In the genomic region with DNA sequence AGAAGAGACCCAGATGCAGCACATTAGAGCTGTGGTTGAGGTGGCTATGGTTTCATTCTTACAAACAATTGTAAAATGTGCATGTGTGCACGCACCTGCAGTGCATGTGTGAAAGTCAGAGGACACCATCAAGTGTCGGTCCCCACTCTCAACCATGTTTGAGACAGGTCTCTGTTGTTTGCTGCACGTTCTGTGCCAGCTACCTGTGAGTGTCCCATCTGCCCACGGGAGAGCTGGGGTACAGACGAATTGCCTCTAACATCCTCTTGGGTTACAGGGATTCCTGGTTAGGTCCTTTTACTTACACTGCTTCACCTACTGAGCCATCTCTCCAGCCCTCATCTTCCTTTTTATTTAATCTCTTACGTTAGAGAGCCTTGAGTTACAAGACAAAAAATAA, we compare ENCODE assay signal across 17 mouse cellular contexts.
A peak's percentile ranks its signal among the peaks of the same experiment; 100 is the strongest.
DNase-seq lines count a peak whose midpoint lies in the region; ATAC-seq lines count a peak whose summit lies in the region.
"Had no signal": no experiment of that assay in that cellular context is flagged by ENCODE, and none has a peak within 500 bp of the region (broad histone marks: within the 10 kb centered on the region; RNA-seq: fewer than 3 reads in every experiment).

No protein-coding gene starts in this region.

- no peaks in the 10 kb centered on the region for H3K9me3 ChIP-seq in heart, embryonic 10.5 days
- 0 out of 2 replicates have a peak, but pooled peaks cover 3% of the 10 kb centered on the region for H3K9me3 ChIP-seq in heart, embryonic 12.5 days (replicated peaks)
- H3K9me3 ChIP-seq: embryonic facial prominence, embryonic 10.5 days; forebrain, embryonic 13.5 days; G1E; heart, embryonic 13.5 days; hindbrain, embryonic 15.5 days had no signal

- no peak overlapping the region for H3K27ac ChIP-seq in heart, embryonic 10.5 days
- H3K27ac ChIP-seq in heart, embryonic 12.5 days (ENCODE audit: poor library complexity, severe bottlenecking), result no peak overlapping the region
- H3K27ac ChIP-seq: embryonic facial prominence, embryonic 10.5 days; forebrain, embryonic 13.5 days; heart, adult 2 months; heart, embryonic 13.5 days; hindbrain, embryonic 15.5 days had no signal

- no peak overlapping the region for H3K4me2 ChIP-seq in heart, embryonic 12.5 days
- H3K4me2 ChIP-seq: forebrain, embryonic 13.5 days; heart, embryonic 13.5 days; hindbrain, embryonic 15.5 days had no signal

- DNase-seq in heart, embryonic 10.5 days (ENCODE audit: low spot score), result peak; percentile 9
- DNase-seq in cerebellum, adult 9-10 months, result peak; percentile 8
- DNase-seq in cerebellum, postnatal 25 days, result peak; percentile 49 to 51
- DNase-seq in retina, postnatal 1 day, result no peak
- no peak for DNase-seq in frontal cortex, postnatal 25 days (ENCODE audit: low spot score in 2 of 2)
- DNase-seq: adrenal gland, adult 8-10 months; adrenal gland, postnatal 36 days; gastrocnemius, postnatal 10 days; heart, adult 2 months; heart, postnatal 36 days; kidney, adult 11 months had no signal

- ATAC-seq in heart, embryonic 12.5 days (ENCODE audit: insufficient number of reproducible peaks, low FRiP score), result no peak
- ATAC-seq: forebrain, embryonic 13.5 days had no signal

- no peaks in the 10 kb centered on the region for H3K4me1 ChIP-seq in heart, embryonic 10.5 days
- no peaks in the 10 kb centered on the region for H3K4me1 ChIP-seq in heart, embryonic 12.5 days (replicated peaks)
- H3K4me1 ChIP-seq: forebrain, embryonic 13.5 days; heart, embryonic 13.5 days; hindbrain, embryonic 15.5 days had no signal

- H3K27me3 ChIP-seq in heart, embryonic 10.5 days (ENCODE audit: insufficient read depth, poor library complexity, severe bottlenecking), result no peaks in the 10 kb centered on the region
- no peaks in the 10 kb centered on the region for H3K27me3 ChIP-seq in heart, embryonic 12.5 days (replicated peaks)
- H3K27me3 ChIP-seq: forebrain, embryonic 13.5 days; hindbrain, embryonic 15.5 days had no signal

- H3K4me3 ChIP-seq in heart, embryonic 10.5 days, result no peak overlapping the region
- H3K4me3 ChIP-seq in heart, embryonic 12.5 days, result no peak overlapping the region
- H3K4me3 ChIP-seq: embryonic facial prominence, embryonic 10.5 days; forebrain, embryonic 13.5 days; heart, adult 2 months; heart, embryonic 13.5 days; hindbrain, embryonic 15.5 days had no signal

- H3K36me3 ChIP-seq in heart, embryonic 10.5 days, result no peaks in the 10 kb centered on the region; the same call in 1 of the 2 replicates
- no peaks in the 10 kb centered on the region for H3K36me3 ChIP-seq in heart, embryonic 12.5 days
- H3K36me3 ChIP-seq: embryonic facial prominence, embryonic 10.5 days; G1E; heart, embryonic 13.5 days; hindbrain, embryonic 15.5 days had no signal

- WGBS in heart, embryonic 10.5 days, result 86% methylated on average over 6 of the region's 6 CpGs
- 88% methylated on average over 6 of the region's 6 CpGs for WGBS in heart, embryonic 12.5 days

- no peak overlapping the region for H3K9ac ChIP-seq in heart, embryonic 12.5 days
- H3K9ac ChIP-seq: forebrain, embryonic 13.5 days; heart, embryonic 13.5 days; hindbrain, embryonic 15.5 days had no signal

Comparison
In these comparisons a context has a peak if more than half of its experiments do, and no peak if none do; other contexts are left out.
1. DNase-seq: peak in heart, embryonic 10.5 days (single experiment), cerebellum, adult 9-10 months (single experiment) and cerebellum, postnatal 25 days (2 of 2); none in retina, postnatal 1 day (single experiment) and frontal cortex, postnatal 25 days (0 of 2).